Mouse (Mus musculus): Measurements from ENCODE around the gene Vmn1r56.
"Not testable (repeated sequence)": the region's sequence is repeated elsewhere in the genome, so short reads cannot be mapped to it uniquely, and the experiment has no call there.

Gene Vmn1r56

DNA sequence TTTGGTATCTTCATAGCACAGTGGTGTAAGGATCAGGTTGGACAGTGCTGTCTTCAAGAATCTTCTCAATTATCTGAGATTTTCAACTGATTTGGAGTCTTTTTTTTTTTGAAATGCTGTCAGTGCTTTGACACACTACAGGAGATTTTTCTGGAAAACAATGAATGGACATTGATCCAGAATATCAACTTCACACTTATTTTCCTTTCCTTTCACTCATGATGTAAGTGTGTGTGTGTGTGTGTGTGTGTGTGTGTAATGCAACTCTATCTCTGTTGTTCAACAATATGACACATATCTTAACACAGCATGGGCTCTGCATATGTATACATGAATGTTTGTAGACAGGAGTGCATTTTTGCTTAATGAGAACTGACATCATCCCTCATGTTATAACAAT, at the start of gene Vmn1r56:
Vmn1r56 (minus strand) TSS at position 101 of the 400 bp plus-strand sequence.
- in situ Hi-C loops (cut with MboI; ENCODE audit: low sequenced_read_pairs) = not testable (repeated sequence)

- in situ Hi-C loops (cut with MboI; ENCODE audit: low sequenced_read_pairs) = not testable (repeated sequence)
Observed at GRCm38 (mm10) chr7:5218193-5218592, 21.6 kb upstream of the Vmn1r56 start, which contains the start of gene Vmn1r57. TSS of gene Vmn1r57 (plus strand) at chr7:5218493.

DNA sequence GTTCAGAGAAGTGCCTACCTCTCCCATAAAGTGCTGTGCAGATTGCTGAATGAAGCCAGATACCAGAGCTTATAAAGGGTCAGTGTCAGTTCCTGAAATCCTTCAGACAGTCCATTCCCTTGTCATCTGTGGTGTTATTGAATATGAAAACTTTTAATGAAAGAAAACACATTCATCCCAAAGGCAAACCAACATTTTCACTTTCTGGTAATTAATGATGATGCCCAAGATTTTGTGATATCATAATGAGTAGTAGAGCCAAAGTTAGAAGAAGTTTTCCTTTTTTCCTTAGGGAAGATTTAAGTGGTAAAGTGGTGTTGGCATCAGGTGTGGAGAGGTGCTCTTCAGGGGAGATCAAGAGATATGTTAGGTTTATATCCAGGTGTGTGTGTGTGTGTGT, 47.0 kb downstream of the Vmn1r56 start, which contains the start of gene Vmn1r55:
Vmn1r55 (minus strand) TSS at position 101 of the 400 bp plus-strand sequence.
- in situ Hi-C loops (cut with MboI; ENCODE audit: low sequenced_read_pairs) = not testable (repeated sequence)

All from CH12F3 (cell line).